Mouse (Mus musculus): ENCODE data around the gene Cdk5r2. TPM values are rescaled to one million over a fixed set of nuclear protein-coding genes. Genes with fewer than 3 reads are reported as not detected.

Cdk5r2 gene
- total RNA-seq, 2 experiments from 2014 or later = 474 to 481 TPM

GRCm38 (mm10) chr1:74882828-74883227 lies 28.1 kb downstream of the Cdk5r2 start:
- intact Hi-C loops (cut with DNase I) = loop anchor here (5.0 kb wide), 1 partner anchor 134 kb away; no protein-coding TSS in a partner anchor
- no peak for DNase-seq (ENCODE audit: extremely low spot score in 1 of 2, low spot score in 2 of 2)

- intact Hi-C loops (cut with DNase I) = loop anchor here (5.0 kb wide), 1 partner anchor 134 kb away; no protein-coding TSS in a partner anchor
- no peak for DNase-seq (ENCODE audit: extremely low spot score in 1 of 2, low spot score in 2 of 2)
These were observed 28.7 kb downstream of the Cdk5r2 start for GRCm38 (mm10) chr1:74883441-74883840.

GRCm38 (mm10) chr1:74884196-74885141 lies 29.7 kb downstream of the Cdk5r2 start:
- DNase-seq (ENCODE audit: extremely low spot score in 1 of 2, low spot score in 2 of 2) = no peak
- intact Hi-C loops (cut with DNase I) = loop anchor here (5.0 kb wide), 1 partner anchor 133 kb away; no protein-coding TSS in a partner anchor

GRCm38 (mm10) chr1:74885369-74886042 lies 30.8 kb downstream of the Cdk5r2 start, which contains the start of gene Fev:
Gene Fev, minus strand, starts transcription at chr1:74885419.
- intact Hi-C loops (cut with DNase I) = no loop called here
- DNase-seq (ENCODE audit: extremely low spot score in 1 of 2, low spot score in 2 of 2) = no peak

- DNase-seq (ENCODE audit: extremely low spot score in 1 of 2, low spot score in 2 of 2) = no peak
- intact Hi-C loops (cut with DNase I) = no loop called here
These were observed 36.8 kb downstream of the Cdk5r2 start for GRCm38 (mm10) chr1:74891513-74891912.

GRCm38 (mm10) chr1:74892351-74893133 lies 37.8 kb downstream of the Cdk5r2 start:
- intact Hi-C loops (cut with DNase I) = no loop called here
- no peak for DNase-seq (ENCODE audit: extremely low spot score in 1 of 2, low spot score in 2 of 2)

- intact Hi-C loops (cut with DNase I) = no loop called here
- peak in 1 of 2 experiments; percentile 56 for DNase-seq (ENCODE audit: extremely low spot score in 1 of 2, low spot score in 2 of 2)
These were observed 38.6 kb downstream of the Cdk5r2 start, which contains the start of gene Cryba2 for GRCm38 (mm10) chr1:74893134-74893855. Gene Cryba2, minus strand, starts transcription at chr1:74893143.

- peak; percentile 35 to 79 for DNase-seq (ENCODE audit: extremely low spot score in 1 of 2, low spot score in 2 of 2)
- intact Hi-C loops (cut with DNase I) = no loop called here
These were observed 40.2 kb downstream of the Cdk5r2 start for GRCm38 (mm10) chr1:74894966-74895365.

- no peak for DNase-seq (ENCODE audit: extremely low spot score in 1 of 2, low spot score in 2 of 2)
- intact Hi-C loops (cut with DNase I) = no loop called here
These were observed 43.2 kb downstream of the Cdk5r2 start for GRCm38 (mm10) chr1:74897976-74898375.

- DNase-seq (ENCODE audit: extremely low spot score in 1 of 2, low spot score in 2 of 2) = no peak
- intact Hi-C loops (cut with DNase I) = no loop called here
These were observed 44.1 kb downstream of the Cdk5r2 start for GRCm38 (mm10) chr1:74898656-74899431.

- intact Hi-C loops (cut with DNase I) = no loop called here
These were observed 45.9 kb downstream of the Cdk5r2 start for GRCm38 (mm10) chr1:74900341-74901285.

GRCm38 (mm10) chr1:74901686-74902085 lies 47.0 kb downstream of the Cdk5r2 start:
- intact Hi-C loops (cut with DNase I) = no loop called here
- peak in 1 of 2 experiments; percentile 71 for DNase-seq (ENCODE audit: extremely low spot score in 1 of 2, low spot score in 2 of 2)

More at GRCm38 (mm10) chr1:74900341-74901285, 45.9 kb downstream of the Cdk5r2 start:
- DNase-seq (ENCODE audit: extremely low spot score in 1 of 2, low spot score in 2 of 2) = no peak

- intact Hi-C loops (cut with DNase I) = no loop called here
- DNase-seq (ENCODE audit: extremely low spot score in 1 of 2, low spot score in 2 of 2) = no peak
These were observed 47.5 kb downstream of the Cdk5r2 start for GRCm38 (mm10) chr1:74902191-74902590.
